Mouse (Mus musculus): Measurements from ENCODE around the gene Ctnna3. TPM values are rescaled to one million over a fixed set of nuclear protein-coding genes. Genes with fewer than 3 reads are reported as not detected.

Gene Ctnna3
- polyA plus RNA-seq, 1 experiment from 2014 or later: 0.16 TPM

DNA sequence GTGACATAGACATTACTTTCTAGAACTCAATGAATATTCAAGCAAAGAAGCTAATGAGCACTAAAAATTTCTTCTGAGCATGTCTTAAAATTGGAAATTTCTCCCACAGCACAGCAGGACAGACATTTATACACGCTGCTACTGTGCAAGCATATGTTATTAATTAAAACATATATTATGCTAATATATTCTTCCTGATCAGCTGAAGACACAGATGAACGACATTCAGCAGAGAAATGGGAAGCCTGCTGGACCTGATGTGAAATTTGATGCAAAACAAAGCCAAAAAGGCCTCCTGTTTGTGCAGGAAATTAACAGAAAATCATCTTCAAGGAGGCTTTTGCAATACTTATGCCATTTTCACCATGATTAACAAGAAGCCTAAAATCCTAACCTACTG, 1114.5 kb downstream of the Ctnna3 start:
- Histone ChIP-seq H3K27me3 (ENCODE audit: poor library complexity, severe bottlenecking) (no peaks in the 10 kb centered on the region), H3K9me3 (no peaks in the 10 kb centered on the region), H3K36me3 (replicated peaks) (no peaks in the 10 kb centered on the region), H3K4me3 (no peak overlapping the region), H3K27ac (no peak overlapping the region), H3K4me1 (no peaks in the 10 kb centered on the region)
- 74% methylated on average over 2 of the region's 2 CpGs for WGBS
- no peak for DNase-seq (ENCODE audit: extremely low spot score, low spot score)

DNA sequence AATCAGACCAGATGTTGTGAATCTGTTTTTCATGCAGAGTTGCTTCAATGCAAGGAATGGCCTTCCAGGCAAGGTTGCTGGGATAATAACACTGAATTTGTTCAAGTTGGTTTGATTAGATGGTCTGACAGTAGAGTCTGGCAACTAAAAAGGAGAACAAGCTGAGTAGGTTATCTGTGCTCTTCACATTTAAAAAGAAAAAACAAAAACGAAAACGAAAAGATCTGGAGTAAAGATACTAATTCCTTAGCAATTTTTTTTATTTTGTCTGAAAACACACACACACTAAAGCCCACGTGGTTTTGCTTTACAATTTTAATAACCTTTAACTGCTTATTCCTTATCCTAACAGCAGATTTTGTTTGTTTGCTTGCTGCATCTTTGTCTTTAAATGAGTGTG, 1141.4 kb downstream of the Ctnna3 start:
- no peak overlapping the region for H3K4me3 ChIP-seq
- WGBS: 90% methylated on average over 3 of the region's 3 CpGs
- no peaks in the 10 kb centered on the region for H3K36me3 ChIP-seq (replicated peaks)
- H3K4me1 ChIP-seq: no peaks in the 10 kb centered on the region
- H3K9me3 ChIP-seq: no peaks in the 10 kb centered on the region
- H3K27ac ChIP-seq: no peak overlapping the region
- no peak for DNase-seq (ENCODE audit: extremely low spot score, low spot score)
- H3K27me3 ChIP-seq (ENCODE audit: poor library complexity, severe bottlenecking): no peaks in the 10 kb centered on the region

DNA sequence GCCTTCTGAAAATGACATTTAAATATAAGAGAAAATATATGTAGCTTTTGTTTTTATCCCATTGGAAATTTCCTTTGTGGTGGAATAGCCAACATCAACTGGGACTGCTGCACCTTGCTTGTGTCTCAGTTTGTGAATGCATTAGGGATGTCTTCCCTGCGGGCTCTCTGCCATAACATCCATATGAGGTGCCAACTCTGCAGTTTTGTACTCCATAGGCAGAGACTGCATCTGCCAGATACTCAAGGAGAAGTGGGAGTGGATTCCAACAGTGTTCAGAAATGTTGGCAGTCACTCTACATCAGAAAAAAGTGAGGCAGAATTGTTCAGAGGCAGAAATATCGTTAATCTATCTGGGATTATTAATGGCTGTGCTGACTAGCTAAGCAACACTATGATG, 1158.2 kb downstream of the Ctnna3 start:
- H3K27ac ChIP-seq: no peak overlapping the region
- 82% methylated on average over 2 of the region's 2 CpGs for WGBS
- H3K4me1 ChIP-seq: 0 out of 2 replicates have a peak, but pooled peaks cover 5% of the 10 kb centered on the region
- no peak for DNase-seq (ENCODE audit: extremely low spot score, low spot score)
- H3K4me3 ChIP-seq: no peak overlapping the region
- no peaks in the 10 kb centered on the region for H3K36me3 ChIP-seq (replicated peaks)
- no peaks in the 10 kb centered on the region for H3K27me3 ChIP-seq (ENCODE audit: poor library complexity, severe bottlenecking)
- no peaks in the 10 kb centered on the region for H3K9me3 ChIP-seq

DNA sequence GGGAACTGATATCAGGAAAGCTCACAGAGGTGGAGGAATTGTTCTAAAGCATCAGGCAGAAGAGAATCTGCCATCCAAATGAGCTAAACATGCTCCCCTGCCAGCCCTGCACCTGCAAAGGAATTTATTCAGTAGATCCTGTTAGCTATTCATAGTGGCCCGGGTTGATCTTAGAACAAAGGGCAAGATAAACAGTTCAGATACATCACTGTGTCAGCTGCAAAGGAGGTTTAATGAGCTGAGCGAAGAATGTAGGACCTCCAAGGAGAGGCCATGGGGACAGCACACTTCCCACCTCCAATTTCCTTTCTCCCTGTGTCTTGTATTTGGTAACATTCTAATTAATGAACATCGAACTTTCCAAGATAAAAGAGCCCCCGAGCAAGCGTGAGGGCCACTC, 1206.9 kb downstream of the Ctnna3 start:
- Histone ChIP-seq H3K4me3 (no peak overlapping the region), H3K36me3 (replicated peaks) (no peaks in the 10 kb centered on the region), H3K4me1 (peaks cover 4% of the 10 kb centered on the region; the same call in 1 of the 2 replicates), H3K27me3 (ENCODE audit: poor library complexity, severe bottlenecking) (0 out of 2 replicates have a peak, but pooled peaks cover 4% of the 10 kb centered on the region), H3K27ac (no peak overlapping the region), H3K9me3 (no peaks in the 10 kb centered on the region)
- no peak for DNase-seq (ENCODE audit: extremely low spot score, low spot score)
- WGBS: 29% methylated on average over 5 of the region's 5 CpGs

DNA sequence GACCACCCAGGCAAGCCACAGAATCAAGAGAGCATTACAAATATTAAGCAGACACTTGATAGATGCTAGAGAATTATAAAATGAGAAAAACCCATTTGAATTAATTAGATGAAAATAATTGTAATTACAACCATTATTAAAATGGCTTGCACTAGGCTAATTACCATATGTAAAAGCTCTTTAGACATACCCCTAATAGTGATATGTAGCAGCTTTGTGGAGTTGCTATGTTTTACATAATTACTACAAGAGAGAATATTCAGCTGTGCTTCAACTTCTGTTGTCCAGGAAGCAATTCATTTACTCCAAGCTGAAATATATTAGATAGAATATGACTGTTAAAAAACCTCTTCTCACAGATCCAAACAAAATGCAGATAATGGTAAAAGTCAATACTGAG, 1209.2 kb downstream of the Ctnna3 start:
- Histone ChIP-seq H3K4me3 (no peak overlapping the region), H3K4me1 (peaks cover 4% of the 10 kb centered on the region; the same call in 1 of the 2 replicates), H3K36me3 (replicated peaks) (no peaks in the 10 kb centered on the region), H3K27ac (no peak overlapping the region), H3K9me3 (no peaks in the 10 kb centered on the region), H3K27me3 (ENCODE audit: poor library complexity, severe bottlenecking) (0 out of 2 replicates have a peak, but pooled peaks cover 4% of the 10 kb centered on the region)
- no peak for DNase-seq (ENCODE audit: extremely low spot score, low spot score)

DNA sequence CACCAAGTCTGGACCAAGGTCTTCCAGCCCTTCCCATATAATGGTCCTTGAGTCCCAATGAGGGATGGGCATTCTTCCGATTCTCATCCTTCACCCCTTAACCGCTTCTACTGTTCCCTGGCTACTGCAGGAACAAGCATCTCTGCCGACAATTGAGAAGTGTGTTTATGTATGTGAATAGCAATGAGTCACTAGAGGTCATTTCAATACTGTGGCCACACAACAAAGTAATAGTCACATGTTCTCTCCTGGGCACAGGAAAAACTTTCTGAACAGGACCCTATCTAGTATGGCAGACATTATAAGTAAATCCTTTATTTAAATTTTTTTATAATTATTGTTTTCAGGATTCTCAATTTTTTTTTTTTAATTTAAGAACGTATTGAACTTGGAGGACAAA, 1211.2 kb downstream of the Ctnna3 start:
- Histone ChIP-seq H3K36me3 (replicated peaks) (no peaks in the 10 kb centered on the region), H3K9me3 (no peaks in the 10 kb centered on the region), H3K27me3 (ENCODE audit: poor library complexity, severe bottlenecking) (no peaks in the 10 kb centered on the region), H3K27ac (no peak overlapping the region), H3K4me1 (peaks cover 4% of the 10 kb centered on the region; the same call in 1 of the 2 replicates), H3K4me3 (no peak overlapping the region)
- no peak for DNase-seq (ENCODE audit: extremely low spot score, low spot score)
- WGBS: 87% methylated on average over 4 of the region's 4 CpGs

- 64% methylated on average over 8 of the region's 8 CpGs for WGBS
- H3K4me3 ChIP-seq: no peak overlapping the region
- H3K36me3 ChIP-seq (replicated peaks): no peaks in the 10 kb centered on the region
- DNase-seq (ENCODE audit: extremely low spot score, low spot score): no peak
- H3K9me3 ChIP-seq: no peaks in the 10 kb centered on the region
- H3K4me1 ChIP-seq: peaks cover 4% of the 10 kb centered on the region; the same call in 1 of the 2 replicates
- H3K27ac ChIP-seq: no peak overlapping the region
- H3K27me3 ChIP-seq (ENCODE audit: poor library complexity, severe bottlenecking): no peaks in the 10 kb centered on the region
Observed at GRCm38 (mm10) chr10:64641576-64641975, 1211.7 kb downstream of the Ctnna3 start.

- Histone ChIP-seq H3K4me3 (no peak overlapping the region), H3K27me3 (ENCODE audit: poor library complexity, severe bottlenecking) (no peaks in the 10 kb centered on the region), H3K4me1 (no peaks in the 10 kb centered on the region), H3K27ac (no peak overlapping the region), H3K36me3 (replicated peaks) (no peaks in the 10 kb centered on the region), H3K9me3 (no peaks in the 10 kb centered on the region)
- WGBS: 84% methylated on average over 2 of the region's 2 CpGs
- no peak for DNase-seq (ENCODE audit: extremely low spot score, low spot score)
Observed at GRCm38 (mm10) chr10:64643976-64644375, 1214.1 kb downstream of the Ctnna3 start.

DNA sequence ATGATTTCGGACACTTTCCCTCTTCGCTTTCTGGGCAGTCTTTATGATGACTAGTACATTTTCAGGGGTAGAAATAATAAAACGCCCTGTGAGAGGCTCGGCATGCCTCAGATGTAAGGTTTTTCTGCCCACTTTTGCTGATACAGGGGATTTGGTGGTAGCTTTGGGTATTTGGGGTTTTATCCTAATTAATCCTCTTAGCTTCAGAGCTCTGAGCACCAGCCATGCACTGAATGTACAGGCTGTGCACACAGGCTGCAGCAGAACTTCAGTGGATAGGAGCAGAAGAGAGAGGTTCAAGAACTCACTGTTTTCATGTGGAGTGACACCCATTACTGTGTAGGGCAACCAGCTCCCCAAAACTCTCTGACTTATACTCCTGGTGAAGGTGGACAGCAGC, 1231.3 kb downstream of the Ctnna3 start:
- Histone ChIP-seq H3K27ac (no peak overlapping the region), H3K36me3 (replicated peaks) (no peaks in the 10 kb centered on the region), H3K27me3 (ENCODE audit: poor library complexity, severe bottlenecking) (no peaks in the 10 kb centered on the region), H3K9me3 (no peaks in the 10 kb centered on the region), H3K4me1 (peaks cover 5% of the 10 kb centered on the region), H3K4me3 (no peak overlapping the region)
- no peak for DNase-seq (ENCODE audit: extremely low spot score, low spot score)
- 48% methylated on average over 4 of the region's 4 CpGs for WGBS

GRCm38 (mm10) chr10:64671469-64671868, 1241.6 kb downstream of the Ctnna3 start:
- no peaks in the 10 kb centered on the region for H3K36me3 ChIP-seq (replicated peaks)
- 83% methylated on average over 2 of the region's 2 CpGs for WGBS
- H3K4me3 ChIP-seq: no peak overlapping the region
- H3K9me3 ChIP-seq: no peaks in the 10 kb centered on the region
- H3K4me1 ChIP-seq: 0 out of 2 replicates have a peak, but pooled peaks cover 3% of the 10 kb centered on the region
- H3K27ac ChIP-seq: no peak overlapping the region
- no peaks in the 10 kb centered on the region for H3K27me3 ChIP-seq (ENCODE audit: poor library complexity, severe bottlenecking)
- no peak for DNase-seq (ENCODE audit: extremely low spot score, low spot score)

- no peak for DNase-seq (ENCODE audit: extremely low spot score, low spot score)
- H3K36me3 ChIP-seq (replicated peaks): no peaks in the 10 kb centered on the region
- H3K4me1 ChIP-seq: no peaks in the 10 kb centered on the region
- WGBS: 93% methylated on average over 3 of the region's 3 CpGs
- H3K9me3 ChIP-seq: no peaks in the 10 kb centered on the region
- H3K4me3 ChIP-seq: no peak overlapping the region
- no peaks in the 10 kb centered on the region for H3K27me3 ChIP-seq (ENCODE audit: poor library complexity, severe bottlenecking)
- no peak overlapping the region for H3K27ac ChIP-seq
Observed at GRCm38 (mm10) chr10:64675796-64676195, 1245.9 kb downstream of the Ctnna3 start.

DNA sequence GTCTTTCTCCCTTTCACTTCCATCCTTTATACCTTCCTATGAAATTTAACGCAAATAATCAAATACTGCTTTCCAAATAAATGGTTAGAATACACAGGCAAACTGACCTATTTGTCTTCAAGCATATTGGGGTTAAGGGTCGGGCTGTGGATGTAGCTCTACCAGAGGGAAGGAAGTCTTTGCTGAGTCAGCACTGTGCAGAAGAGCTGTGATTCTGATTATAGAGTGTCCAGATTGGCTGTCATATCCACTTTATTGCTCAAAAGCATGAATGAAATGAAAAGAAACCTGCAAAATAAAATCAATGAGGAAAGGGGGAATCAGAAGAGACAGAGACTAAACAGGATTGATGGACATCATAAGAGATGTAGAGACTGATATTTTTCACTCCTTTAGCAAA, 1280.1 kb downstream of the Ctnna3 start:
- Histone ChIP-seq H3K4me1 (no peaks in the 10 kb centered on the region), H3K4me3 (no peak overlapping the region), H3K9me3 (no peaks in the 10 kb centered on the region), H3K27me3 (ENCODE audit: poor library complexity, severe bottlenecking) (no peaks in the 10 kb centered on the region), H3K27ac (no peak overlapping the region), H3K36me3 (replicated peaks) (no peaks in the 10 kb centered on the region)
- WGBS: 80% methylated on average over 2 of the region's 2 CpGs
- DNase-seq (ENCODE audit: extremely low spot score, low spot score): no peak

- Histone ChIP-seq H3K27ac (no peak overlapping the region), H3K36me3 (replicated peaks) (no peaks in the 10 kb centered on the region), H3K9me3 (no peaks in the 10 kb centered on the region), H3K4me1 (no peaks in the 10 kb centered on the region), H3K4me3 (no peak overlapping the region), H3K27me3 (ENCODE audit: poor library complexity, severe bottlenecking) (no peaks in the 10 kb centered on the region)
- WGBS: 88% methylated on average over 9 of the region's 9 CpGs
- no peak for DNase-seq (ENCODE audit: extremely low spot score, low spot score)
Observed at GRCm38 (mm10) chr10:64718036-64718435, 1288.1 kb downstream of the Ctnna3 start.

GRCm38 (mm10) chr10:64735692-64736091, 1305.8 kb downstream of the Ctnna3 start:
- Histone ChIP-seq H3K27me3 (ENCODE audit: poor library complexity, severe bottlenecking) (no peaks in the 10 kb centered on the region), H3K4me1 (no peaks in the 10 kb centered on the region), H3K27ac (no peak overlapping the region), H3K9me3 (no peaks in the 10 kb centered on the region), H3K4me3 (no peak overlapping the region), H3K36me3 (replicated peaks) (no peaks in the 10 kb centered on the region)
- 88% methylated on average over 2 of the region's 2 CpGs for WGBS
- no peak for DNase-seq (ENCODE audit: extremely low spot score, low spot score)
